Mouse (Mus musculus) brain, adult 2 months (tissue): Measurements from ENCODE around the gene Lemd2.

Experiments
- DNase-seq: peaks from one replicate; pipeline ENCODE4 v3.0.0; 2011; ENCODE audit warnings: low read depth, low spot score

The Lemd2 gene

GRCm38 (mm10) chr17:27189640-27190216 is 14.5 kb downstream of the Lemd2 start:
- DNase-seq: peak; percentile 89

GRCm38 (mm10) chr17:27188883-27189282 is 15.4 kb downstream of the Lemd2 start:
- peak; percentile 76 for DNase-seq

GRCm38 (mm10) chr17:27187059-27187458 is 17.2 kb downstream of the Lemd2 start:
- DNase-seq: no peak

GRCm38 (mm10) chr17:27186068-27186467 is 18.2 kb downstream of the Lemd2 start:
- DNase-seq: peak; percentile 47

- DNase-seq: no peak
These were observed 20.5 kb downstream of the Lemd2 start for GRCm38 (mm10) chr17:27183667-27184292.

GRCm38 (mm10) chr17:27182401-27182800 is 21.9 kb downstream of the Lemd2 start:
- no peak for DNase-seq

- no peak for DNase-seq
These were observed 22.6 kb downstream of the Lemd2 start for GRCm38 (mm10) chr17:27181666-27182065.

- no peak for DNase-seq
These were observed 24.5 kb downstream of the Lemd2 start for GRCm38 (mm10) chr17:27179681-27180280.

- DNase-seq: no peak
These were observed 25.7 kb downstream of the Lemd2 start for GRCm38 (mm10) chr17:27178427-27179177.

GRCm38 (mm10) chr17:27178019-27178418 is 26.2 kb downstream of the Lemd2 start:
- DNase-seq: no peak

- DNase-seq: no peak
These were observed 27.5 kb downstream of the Lemd2 start for GRCm38 (mm10) chr17:27176754-27177153.

- no peak for DNase-seq
These were observed 28.0 kb downstream of the Lemd2 start for GRCm38 (mm10) chr17:27176287-27176686.

- DNase-seq: no peak
These were observed 28.9 kb downstream of the Lemd2 start for GRCm38 (mm10) chr17:27175196-27175874.

GRCm38 (mm10) chr17:27173715-27174114 is 30.6 kb downstream of the Lemd2 start:
- DNase-seq: no peak

GRCm38 (mm10) chr17:27172459-27172858 is 31.8 kb downstream of the Lemd2 start:
- DNase-seq: no peak

- no peak for DNase-seq
These were observed 33.1 kb downstream of the Lemd2 start for GRCm38 (mm10) chr17:27171121-27171520.

GRCm38 (mm10) chr17:27169952-27170695 is 34.1 kb downstream of the Lemd2 start:
- DNase-seq: peak; percentile 70

GRCm38 (mm10) chr17:27168569-27168968 is 35.7 kb downstream of the Lemd2 start:
- no peak for DNase-seq

GRCm38 (mm10) chr17:27167545-27167944 is 36.7 kb downstream of the Lemd2 start, which contains the start of gene Ip6k3:
Gene Ip6k3 (minus strand): TSS chr17:27167795.
- no peak for DNase-seq

GRCm38 (mm10) chr17:27166901-27167300 is 37.4 kb downstream of the Lemd2 start:
- no peak for DNase-seq
